Mouse (Mus musculus): ENCODE results near the gene Ndufc2.
A peak's percentile ranks its signal among the peaks of the same experiment; 100 is the strongest.

Gene Ndufc2

DNA sequence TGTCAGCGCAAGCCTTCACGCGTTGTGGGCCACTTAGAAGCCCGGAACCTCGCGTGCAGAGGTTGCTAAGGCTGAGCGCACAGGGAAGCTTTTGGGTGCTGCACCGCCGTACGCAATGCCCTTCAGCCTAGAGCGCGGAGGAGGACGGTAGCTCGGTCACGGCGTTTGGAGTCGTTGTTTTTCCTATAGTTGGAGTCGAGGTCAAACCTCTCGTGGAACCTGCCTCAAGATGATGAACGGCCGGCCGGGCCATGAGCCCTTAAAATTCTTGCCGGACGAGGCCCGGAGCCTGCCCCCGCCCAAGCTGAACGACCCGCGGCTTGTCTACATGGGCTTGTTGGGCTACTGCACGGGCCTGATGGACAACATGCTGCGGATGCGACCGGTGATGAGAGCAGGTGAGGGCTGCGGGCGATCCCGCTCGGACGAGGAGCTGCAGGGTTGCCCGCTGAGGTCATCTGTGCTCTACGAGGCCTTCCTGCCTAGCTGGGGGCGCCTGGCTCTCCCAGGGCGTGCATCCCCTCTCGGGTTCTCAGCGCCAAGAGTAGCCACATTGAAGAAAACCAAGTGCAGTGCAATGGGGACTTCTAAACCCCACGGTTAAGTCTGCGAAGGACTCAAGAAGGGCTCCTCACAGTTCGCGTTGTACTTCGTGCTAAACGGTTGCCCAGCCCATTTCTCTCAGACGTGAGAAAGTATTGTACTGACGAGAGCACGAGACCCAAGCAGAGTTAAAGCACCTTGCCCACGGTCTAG is at the start of gene Ndufc2:
Gene Ndufc2 (plus strand): TSS at position 44 of the 756 bp plus-strand sequence.
- peak; percentile 86 for DNase-seq (ENCODE audit: low read depth, low spot score)
- Histone ChIP-seq H3K36me3 (ENCODE audit: control insufficient read depth, insufficient read depth, low read length, poor library complexity, severe bottlenecking) (no peaks in the 10 kb centered on the region), H3K27me3 (ENCODE audit: control insufficient read depth, insufficient read depth, low read length, poor library complexity, severe bottlenecking) (no peaks in the 10 kb centered on the region)

DNA sequence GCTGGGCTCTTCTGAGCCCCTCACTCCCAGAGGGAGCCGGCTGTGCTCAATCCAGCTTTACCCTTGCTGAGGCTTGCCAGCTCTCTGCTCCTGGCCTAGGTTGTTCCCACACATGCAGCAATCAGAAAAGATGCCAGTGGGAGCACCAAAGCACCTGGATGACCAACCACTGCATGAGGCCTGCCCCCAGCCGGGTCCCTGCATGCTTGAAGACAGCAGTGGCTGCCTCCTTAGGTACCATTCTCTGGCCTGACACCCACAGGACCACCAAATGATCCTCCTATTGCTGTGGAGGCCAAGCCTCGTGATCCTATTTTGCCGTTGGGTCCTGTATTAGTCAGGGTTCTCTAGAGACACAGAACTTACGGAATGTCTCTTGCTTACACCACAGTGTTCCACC is 48.9 kb upstream of the Ndufc2 start:
- no peak for DNase-seq (ENCODE audit: low read depth, low spot score)
- no peaks in the 10 kb centered on the region for H3K36me3 ChIP-seq (ENCODE audit: control insufficient read depth, insufficient read depth, low read length, poor library complexity, severe bottlenecking)

DNA sequence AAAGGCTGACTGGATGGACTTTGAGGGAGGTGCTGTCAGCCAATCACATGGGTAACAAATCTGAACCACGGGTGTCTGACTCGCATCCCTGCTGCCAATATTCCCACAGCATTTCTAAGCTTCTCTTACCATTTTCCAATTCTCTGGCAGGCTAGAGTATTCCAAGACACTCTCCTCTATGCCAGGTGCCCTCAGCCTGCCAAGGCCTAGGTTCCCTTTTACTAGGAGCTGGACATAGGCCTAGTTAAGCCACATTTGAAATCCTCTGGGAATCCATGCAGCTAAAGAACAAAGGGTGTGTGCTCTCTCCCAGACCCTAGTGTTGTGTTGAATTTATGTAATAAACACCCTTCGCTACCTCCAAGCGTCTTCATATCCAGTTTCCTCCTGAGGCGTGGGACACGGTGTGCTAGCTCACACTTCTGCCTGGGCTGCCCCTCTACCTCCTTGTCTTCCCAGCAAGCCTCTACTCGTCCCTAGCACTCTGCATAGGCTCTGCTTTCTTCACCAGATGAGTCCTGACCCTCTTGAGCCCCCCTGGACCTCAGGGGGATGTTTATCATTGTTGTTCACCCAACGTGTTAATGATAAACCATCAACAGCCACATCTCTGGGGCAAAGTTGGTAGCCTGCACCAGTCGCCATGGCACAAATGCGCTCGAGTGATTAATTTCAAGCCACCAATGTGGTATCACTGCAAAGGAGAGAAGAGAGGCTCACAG is 47.9 kb upstream of the Ndufc2 start:
- Histone ChIP-seq H3K36me3 (ENCODE audit: control insufficient read depth, insufficient read depth, low read length, poor library complexity, severe bottlenecking) (no peaks in the 10 kb centered on the region), H3K27me3 (ENCODE audit: control insufficient read depth, insufficient read depth, low read length, poor library complexity, severe bottlenecking) (no peaks in the 10 kb centered on the region)
- no peak for DNase-seq (ENCODE audit: low read depth, low spot score)

More for the DNA sequence above, 48.9 kb upstream of the Ndufc2 start:
- no peaks in the 10 kb centered on the region for H3K27me3 ChIP-seq (ENCODE audit: control insufficient read depth, insufficient read depth, low read length, poor library complexity, severe bottlenecking)

DNA sequence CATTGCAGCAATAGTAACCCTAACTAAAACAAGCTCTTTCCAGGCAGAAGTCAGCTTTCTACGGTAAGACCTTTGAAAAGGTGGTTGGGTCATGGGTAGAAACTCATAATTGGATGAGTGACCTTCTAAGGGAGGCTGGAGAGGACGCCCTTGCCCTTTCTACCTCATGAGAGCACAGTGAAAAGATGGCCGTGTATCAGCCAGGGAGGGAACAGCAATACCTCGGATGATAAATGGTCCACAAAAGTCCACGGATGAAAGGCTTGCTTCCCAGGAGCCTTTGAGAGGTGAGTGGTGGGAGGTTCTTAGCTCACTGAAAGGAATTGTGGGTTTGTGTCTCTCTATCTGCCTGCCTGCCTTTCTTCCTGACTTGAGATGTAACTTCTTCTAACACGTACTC is 46.4 kb upstream of the Ndufc2 start:
- H3K27me3 ChIP-seq (ENCODE audit: control insufficient read depth, insufficient read depth, low read length, poor library complexity, severe bottlenecking): no peaks in the 10 kb centered on the region
- no peak for DNase-seq (ENCODE audit: low read depth, low spot score)
- no peaks in the 10 kb centered on the region for H3K36me3 ChIP-seq (ENCODE audit: control insufficient read depth, insufficient read depth, low read length, poor library complexity, severe bottlenecking)

DNA sequence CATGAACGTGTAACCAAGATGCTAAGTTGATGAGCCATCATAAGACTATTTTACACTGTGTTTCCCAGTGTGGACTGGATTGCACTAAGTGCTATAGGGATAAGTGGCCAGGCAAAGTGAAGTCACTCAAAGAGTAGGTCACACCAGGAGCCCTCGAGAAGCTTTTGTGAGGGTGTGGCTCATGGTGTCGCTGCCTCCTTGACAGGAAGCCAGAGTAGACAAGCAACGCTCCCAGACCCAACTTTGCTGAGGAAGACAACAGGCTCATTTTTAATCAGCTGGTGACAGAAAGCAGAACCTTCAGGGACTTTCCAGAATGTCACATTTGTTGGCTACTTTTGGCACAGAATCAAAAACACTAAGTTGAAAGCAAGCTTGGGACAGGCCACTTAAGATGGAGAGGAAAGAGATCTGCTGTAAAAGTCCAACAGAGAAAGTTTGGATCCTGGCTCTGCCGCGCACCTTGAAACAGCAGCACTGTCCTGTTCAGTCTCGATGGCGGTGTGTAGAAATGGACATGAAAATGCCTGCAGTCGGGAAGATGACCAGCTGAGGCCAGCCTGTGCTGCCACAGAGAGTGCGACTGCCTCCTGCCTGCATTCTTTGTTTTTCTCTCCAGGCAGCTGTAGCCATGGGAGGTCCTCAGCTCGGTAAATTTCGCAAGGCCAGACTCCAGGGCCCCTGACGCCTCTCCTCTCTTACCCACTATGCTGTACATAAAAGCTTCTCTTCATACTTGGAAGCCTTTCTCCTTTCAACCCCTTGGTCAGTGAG is 44.5 kb upstream of the Ndufc2 start:
- peak; percentile 70 for DNase-seq (ENCODE audit: low read depth, low spot score)
- no peaks in the 10 kb centered on the region for H3K27me3 ChIP-seq (ENCODE audit: control insufficient read depth, insufficient read depth, low read length, poor library complexity, severe bottlenecking)
- no peaks in the 10 kb centered on the region for H3K36me3 ChIP-seq (ENCODE audit: control insufficient read depth, insufficient read depth, low read length, poor library complexity, severe bottlenecking)

DNA sequence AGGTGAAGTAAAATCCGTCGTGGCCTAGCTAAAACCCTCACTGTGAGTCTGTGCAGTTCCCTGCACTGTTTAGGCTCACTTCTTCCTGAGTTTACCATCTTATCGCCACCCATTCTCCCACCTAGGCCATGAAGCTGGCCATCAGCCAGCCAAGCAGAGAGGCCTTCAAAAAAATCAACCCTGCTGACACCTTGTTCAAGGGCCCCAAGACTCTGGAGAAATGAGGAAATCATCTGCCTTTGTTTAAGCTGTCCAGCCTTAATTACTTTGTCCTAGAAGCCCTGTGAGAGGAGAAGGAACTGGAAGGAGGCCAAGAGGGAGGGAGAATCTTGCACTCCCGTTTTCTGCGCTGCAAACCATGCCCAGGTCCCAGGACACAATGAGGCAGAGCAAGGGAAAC is 43.5 kb upstream of the Ndufc2 start:
- no peak for DNase-seq (ENCODE audit: low read depth, low spot score)
- no peaks in the 10 kb centered on the region for H3K36me3 ChIP-seq (ENCODE audit: control insufficient read depth, insufficient read depth, low read length, poor library complexity, severe bottlenecking)
- no peaks in the 10 kb centered on the region for H3K27me3 ChIP-seq (ENCODE audit: control insufficient read depth, insufficient read depth, low read length, poor library complexity, severe bottlenecking)

DNA sequence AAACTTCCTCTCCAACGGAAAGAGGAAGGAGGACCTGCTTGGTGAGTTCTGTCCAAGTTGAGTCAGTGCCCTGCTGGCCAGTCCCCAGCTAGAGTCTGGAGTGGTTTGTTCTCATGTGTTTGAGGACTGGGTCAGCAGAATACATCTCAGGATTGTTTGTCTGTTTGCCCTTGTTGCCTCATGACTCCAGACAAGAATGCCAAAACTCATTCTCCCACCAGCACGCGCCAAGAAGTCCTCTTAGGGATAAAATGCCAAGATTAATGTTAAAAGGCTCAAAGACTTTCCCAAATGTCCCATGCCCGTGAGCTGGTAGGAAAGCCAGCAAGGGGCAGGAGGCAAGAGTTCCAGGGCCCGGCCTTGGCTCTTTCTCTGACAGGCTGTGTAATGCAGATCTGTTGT is 42.9 kb upstream of the Ndufc2 start:
- Histone ChIP-seq H3K36me3 (ENCODE audit: control insufficient read depth, insufficient read depth, low read length, poor library complexity, severe bottlenecking) (no peaks in the 10 kb centered on the region), H3K27me3 (ENCODE audit: control insufficient read depth, insufficient read depth, low read length, poor library complexity, severe bottlenecking) (no peaks in the 10 kb centered on the region)
- DNase-seq (ENCODE audit: low read depth, low spot score): no peak

- no peak for DNase-seq (ENCODE audit: low read depth, low spot score)
- Histone ChIP-seq H3K36me3 (ENCODE audit: control insufficient read depth, insufficient read depth, low read length, poor library complexity, severe bottlenecking) (no peaks in the 10 kb centered on the region), H3K27me3 (ENCODE audit: control insufficient read depth, insufficient read depth, low read length, poor library complexity, severe bottlenecking) (no peaks in the 10 kb centered on the region)
These were observed 42.0 kb upstream of the Ndufc2 start for GRCm38 (mm10) chr7:97357840-97358239.

DNA sequence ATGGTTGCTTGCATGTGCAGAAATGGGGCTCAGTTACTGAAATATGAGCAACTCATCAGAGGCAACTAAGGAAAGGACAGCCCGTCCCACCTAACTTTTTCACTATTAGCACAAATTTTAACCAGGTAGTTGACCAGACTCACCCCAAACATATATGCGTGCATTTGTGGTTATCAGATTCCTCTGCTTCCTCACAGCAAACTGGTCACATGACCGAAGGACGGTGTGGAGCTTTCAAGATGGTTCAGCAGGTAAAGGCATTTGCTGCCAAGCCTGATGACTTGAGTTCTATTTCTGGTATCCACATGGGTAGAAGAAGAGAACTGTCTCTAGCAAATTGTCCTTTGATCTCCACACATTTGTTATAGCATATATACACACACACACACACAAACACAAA is 41.5 kb upstream of the Ndufc2 start:
- DNase-seq (ENCODE audit: low read depth, low spot score): no peak
- Histone ChIP-seq H3K27me3 (ENCODE audit: control insufficient read depth, insufficient read depth, low read length, poor library complexity, severe bottlenecking) (no peaks in the 10 kb centered on the region), H3K36me3 (ENCODE audit: control insufficient read depth, insufficient read depth, low read length, poor library complexity, severe bottlenecking) (no peaks in the 10 kb centered on the region)

DNA sequence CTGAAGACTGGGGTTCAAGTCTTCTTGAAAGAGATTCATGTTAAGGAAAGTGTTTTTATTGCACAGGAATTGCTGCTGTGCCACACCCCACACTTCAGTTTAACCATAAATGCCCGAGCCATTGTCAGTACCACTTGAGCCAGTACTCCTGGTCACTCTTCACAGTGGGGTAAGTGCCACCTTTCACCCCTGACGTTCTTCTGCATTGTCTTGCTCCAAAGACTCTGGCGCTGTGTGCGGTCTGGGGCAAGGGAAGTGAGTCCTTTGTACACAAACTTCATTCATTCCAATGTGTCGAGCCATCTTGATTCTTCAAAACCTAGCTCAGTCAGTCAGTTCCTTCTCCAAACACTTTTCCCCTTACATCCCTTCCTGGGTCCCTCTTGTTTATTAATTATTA is 39.6 kb upstream of the Ndufc2 start:
- no peak for DNase-seq (ENCODE audit: low read depth, low spot score)
- Histone ChIP-seq H3K27me3 (ENCODE audit: control insufficient read depth, insufficient read depth, low read length, poor library complexity, severe bottlenecking) (no peaks in the 10 kb centered on the region; the same call in 1 of the 2 replicates), H3K36me3 (ENCODE audit: control insufficient read depth, insufficient read depth, low read length, poor library complexity, severe bottlenecking) (no peaks in the 10 kb centered on the region)

DNA sequence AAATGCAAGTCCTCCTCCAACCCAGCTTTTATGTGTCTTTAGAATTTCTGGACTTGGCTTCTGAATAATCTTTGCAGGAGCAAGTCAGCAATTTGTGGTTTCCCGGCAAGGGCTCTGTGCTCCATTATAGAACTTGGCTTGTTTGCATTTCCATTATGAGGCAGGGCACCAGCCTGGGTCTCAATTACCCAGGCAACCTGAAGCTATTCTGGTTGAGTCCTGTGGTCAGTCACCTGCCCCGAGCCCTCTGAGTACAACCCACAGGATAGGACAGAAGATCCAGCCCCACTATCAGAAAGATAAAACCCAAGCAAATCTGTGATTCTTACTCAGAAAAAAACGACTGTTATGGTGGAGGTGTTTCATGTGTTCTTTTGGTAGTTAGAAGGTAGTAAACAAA is 38.8 kb upstream of the Ndufc2 start:
- Histone ChIP-seq H3K27me3 (ENCODE audit: control insufficient read depth, insufficient read depth, low read length, poor library complexity, severe bottlenecking) (no peaks in the 10 kb centered on the region; the same call in 1 of the 2 replicates), H3K36me3 (ENCODE audit: control insufficient read depth, insufficient read depth, low read length, poor library complexity, severe bottlenecking) (no peaks in the 10 kb centered on the region)
- DNase-seq (ENCODE audit: low read depth, low spot score): no peak

- Histone ChIP-seq H3K27me3 (ENCODE audit: control insufficient read depth, insufficient read depth, low read length, poor library complexity, severe bottlenecking) (no peaks in the 10 kb centered on the region; the same call in 1 of the 2 replicates), H3K36me3 (ENCODE audit: control insufficient read depth, insufficient read depth, low read length, poor library complexity, severe bottlenecking) (no peaks in the 10 kb centered on the region)
- DNase-seq (ENCODE audit: low read depth, low spot score): peak; percentile 75
These were observed 38.3 kb upstream of the Ndufc2 start for GRCm38 (mm10) chr7:97361467-97361866.

DNA sequence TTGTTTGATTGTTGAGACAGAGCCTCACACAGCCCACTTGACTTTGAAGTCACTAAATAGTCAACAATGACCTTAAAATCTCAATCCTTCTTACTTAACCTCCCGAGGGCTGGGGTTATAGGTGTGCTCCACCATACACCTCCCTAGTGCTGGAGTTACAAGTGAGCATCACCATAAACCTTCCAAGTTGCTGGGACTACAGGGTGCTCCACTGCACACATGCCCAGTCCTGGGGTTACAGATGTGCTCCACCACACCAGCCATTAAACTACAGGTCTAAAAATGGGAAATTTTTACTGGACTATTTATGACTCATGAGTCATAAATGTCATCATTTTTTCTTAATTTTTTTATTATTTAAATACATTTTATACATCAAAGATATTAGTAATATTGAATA is 33.9 kb upstream of the Ndufc2 start:
- DNase-seq (ENCODE audit: low read depth, low spot score): no peak
- Histone ChIP-seq H3K36me3 (ENCODE audit: control insufficient read depth, insufficient read depth, low read length, poor library complexity, severe bottlenecking) (no peaks in the 10 kb centered on the region), H3K27me3 (ENCODE audit: control insufficient read depth, insufficient read depth, low read length, poor library complexity, severe bottlenecking) (no peaks in the 10 kb centered on the region; the same call in 1 of the 2 replicates)

- no peak for DNase-seq (ENCODE audit: low read depth, low spot score)
These were observed 24.7 kb upstream of the Ndufc2 start for GRCm38 (mm10) chr7:97375101-97375500.

DNA sequence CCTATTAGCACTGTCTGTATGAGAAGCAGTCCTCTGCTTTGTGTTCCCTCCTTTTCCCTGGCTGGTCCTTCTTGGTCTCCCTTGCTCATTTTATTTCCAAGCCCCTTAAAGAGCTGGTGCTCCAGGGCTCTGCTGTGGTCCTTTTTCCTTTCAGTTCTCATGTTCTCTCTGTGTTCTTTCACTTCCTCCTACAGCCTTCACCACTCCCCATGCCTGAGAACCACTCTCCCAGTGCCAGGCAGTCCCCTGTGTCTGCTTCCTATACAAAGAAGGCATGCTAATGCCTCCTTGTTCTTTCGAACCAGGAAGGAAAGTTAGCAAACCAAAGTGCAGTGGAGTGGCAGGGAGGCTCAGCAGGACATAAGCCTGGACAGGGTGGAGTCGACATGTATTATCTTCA is 23.9 kb upstream of the Ndufc2 start:
- peaks cover 2% of the 10 kb centered on the region for H3K36me3 ChIP-seq (ENCODE audit: control insufficient read depth, insufficient read depth, low read length, poor library complexity, severe bottlenecking)
- peak; percentile 38 for DNase-seq (ENCODE audit: low read depth, low spot score)
- no peaks in the 10 kb centered on the region for H3K27me3 ChIP-seq (ENCODE audit: control insufficient read depth, insufficient read depth, low read length, poor library complexity, severe bottlenecking)

More at GRCm38 (mm10) chr7:97375101-97375500, 24.7 kb upstream of the Ndufc2 start:
- H3K36me3 ChIP-seq (ENCODE audit: control insufficient read depth, insufficient read depth, low read length, poor library complexity, severe bottlenecking): peaks cover 2% of the 10 kb centered on the region
- H3K27me3 ChIP-seq (ENCODE audit: control insufficient read depth, insufficient read depth, low read length, poor library complexity, severe bottlenecking): no peaks in the 10 kb centered on the region

Measured in splenic B cell, adult 2 months (primary cell).